In the genomic region with DNA sequence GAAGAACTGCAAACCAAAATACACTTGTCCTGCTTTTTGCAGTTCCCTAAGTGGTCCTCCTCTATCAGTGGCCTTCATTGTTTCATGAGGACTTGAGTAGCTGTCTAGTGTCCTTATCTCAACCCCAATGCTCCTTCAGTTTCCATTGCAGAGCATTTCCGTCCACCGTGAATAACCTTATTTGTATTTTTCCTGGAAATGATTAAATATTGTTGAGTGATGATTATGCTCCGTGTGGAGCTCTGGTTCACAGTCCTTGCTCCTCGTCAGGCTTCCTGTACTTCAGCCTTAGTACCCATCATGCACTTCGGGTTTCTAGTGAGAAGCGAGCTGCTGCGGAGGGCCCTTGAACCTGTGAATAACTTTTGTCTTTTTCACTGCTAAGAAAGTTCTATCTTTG, we compare ENCODE assay signal across 22 mouse cellular contexts.
DNase-seq lines count a peak whose midpoint lies in the region; ATAC-seq and TF ChIP-seq lines count a peak whose summit lies in the region.
"Had no signal": no experiment of that assay in that cellular context is flagged by ENCODE, and none has a peak within 500 bp of the region (broad histone marks: within the 10 kb centered on the region; RNA-seq: fewer than 3 reads in every experiment).

No protein-coding gene starts in this region.

- no peak overlapping the region for H3K4me3 ChIP-seq in intestine, postnatal 0 days (ENCODE audit: low read depth, low read length)
- H3K4me3 ChIP-seq in intestine, embryonic 15.5 days (replicated peaks): no peak overlapping the region
- H3K4me3 ChIP-seq in lung, postnatal 0 days (ENCODE audit: low read depth, low read length): no peak overlapping the region
- no peak overlapping the region for H3K4me3 ChIP-seq in liver, embryonic 13.5 days (replicated peaks)
- no peak overlapping the region for H3K4me3 ChIP-seq in midbrain, postnatal 0 days (ENCODE audit: low read depth, low read length)
- H3K4me3 ChIP-seq: forebrain, embryonic 12.5 days; hindbrain, embryonic 13.5 days; limb, embryonic 12.5 days; midbrain, embryonic 13.5 days; neural tube, embryonic 13.5 days had no signal

- H3K9ac ChIP-seq in intestine, postnatal 0 days (ENCODE audit: low read depth, low read length): no peak overlapping the region
- no peak overlapping the region for H3K9ac ChIP-seq in intestine, embryonic 15.5 days
- H3K9ac ChIP-seq in lung, postnatal 0 days (replicated peaks; ENCODE audit: low read depth): no peak overlapping the region
- no peak overlapping the region for H3K9ac ChIP-seq in liver, embryonic 13.5 days
- no peak overlapping the region for H3K9ac ChIP-seq in midbrain, postnatal 0 days (replicated peaks; ENCODE audit: low read length, poor library complexity, severe bottlenecking)
- H3K9ac ChIP-seq: forebrain, embryonic 12.5 days; hindbrain, embryonic 13.5 days; limb, embryonic 12.5 days; midbrain, embryonic 13.5 days; neural tube, embryonic 13.5 days had no signal

- H3K4me1 ChIP-seq in intestine, postnatal 0 days (replicated peaks; ENCODE audit: control insufficient read depth, insufficient read depth, low read length): no peaks in the 10 kb centered on the region
- H3K4me1 ChIP-seq in intestine, embryonic 15.5 days (replicated peaks): 0 out of 2 replicates have a peak, but pooled peaks cover 3% of the 10 kb centered on the region
- H3K4me1 ChIP-seq in lung, postnatal 0 days (ENCODE audit: insufficient read depth, low read depth, low read length): no peaks in the 10 kb centered on the region; the same call in 1 of the 2 replicates
- H3K4me1 ChIP-seq in liver, embryonic 13.5 days (replicated peaks): peaks cover 39% of the 10 kb centered on the region
- H3K4me1 ChIP-seq in midbrain, postnatal 0 days (ENCODE audit: insufficient read depth, low read length): no peaks in the 10 kb centered on the region

- no peak overlapping the region for H3K4me2 ChIP-seq in intestine, postnatal 0 days (replicated peaks; ENCODE audit: low read depth)
- H3K4me2 ChIP-seq in intestine, embryonic 15.5 days (replicated peaks): no peak overlapping the region
- H3K4me2 ChIP-seq in lung, postnatal 0 days (replicated peaks; ENCODE audit: low read depth, low read length): no peak overlapping the region
- H3K4me2 ChIP-seq in liver, embryonic 13.5 days: peak overlapping the region; percentile 36
- no peak overlapping the region for H3K4me2 ChIP-seq in midbrain, postnatal 0 days (ENCODE audit: low read depth, low read length, poor library complexity, severe bottlenecking)
- H3K4me2 ChIP-seq: forebrain, embryonic 12.5 days; hindbrain, embryonic 13.5 days; limb, embryonic 12.5 days; midbrain, embryonic 13.5 days; neural tube, embryonic 13.5 days had no signal

- TF ChIP-seq EP300 in lung, postnatal 0 days (IDR thresholded peaks at IDR 0.05): peak; percentile 40; the same call in 1 of the 2 replicates

- 68% methylated on average over 7 of the region's 7 CpGs for WGBS in intestine, postnatal 0 days
- WGBS in intestine, embryonic 15.5 days: 77% methylated on average over 7 of the region's 7 CpGs
- WGBS in lung, postnatal 0 days: 55% methylated on average over 7 of the region's 7 CpGs
- WGBS in liver, embryonic 13.5 days (ENCODE audit: insufficient replicate concordance): 33% methylated on average over 7 of the region's 7 CpGs
- WGBS in midbrain, postnatal 0 days: 94% methylated on average over 7 of the region's 7 CpGs

- no peaks in the 10 kb centered on the region for H3K9me3 ChIP-seq in intestine, postnatal 0 days (ENCODE audit: control insufficient read depth)
- no peaks in the 10 kb centered on the region for H3K9me3 ChIP-seq in intestine, embryonic 15.5 days
- H3K9me3 ChIP-seq in lung, postnatal 0 days (ENCODE audit: low read length): no peaks in the 10 kb centered on the region
- H3K9me3 ChIP-seq in liver, embryonic 13.5 days (replicated peaks): no peaks in the 10 kb centered on the region
- H3K9me3 ChIP-seq in midbrain, postnatal 0 days (ENCODE audit: low read length): no peaks in the 10 kb centered on the region
- H3K9me3 ChIP-seq: forebrain, embryonic 12.5 days; hindbrain, embryonic 13.5 days; limb, embryonic 12.5 days; midbrain, embryonic 13.5 days; neural tube, embryonic 13.5 days had no signal

- 0 out of 2 replicates have a peak, but pooled peaks have one; percentile 28 for ATAC-seq in intestine, postnatal 0 days
- ATAC-seq in intestine, embryonic 15.5 days: no peak
- peak; percentile 65 for ATAC-seq in lung, postnatal 0 days
- ATAC-seq in liver, embryonic 13.5 days (ENCODE audit: low read depth): peak; percentile 60
- ATAC-seq in megakaryocyte progenitor cell, adult 5-6 weeks (replicated peaks; ENCODE audit: poor library complexity): peak; percentile 57
- no peak for ATAC-seq in midbrain, postnatal 0 days (ENCODE audit: low FRiP score)
- ATAC-seq in erythroblast, adult 5-6 weeks (replicated peaks; ENCODE audit: low FRiP score, poor library complexity, severe bottlenecking): no peak
- ATAC-seq: inflammation-experienced regulatory T-cells, adult 6 months; midbrain, embryonic 13.5 days had no signal

- peak; percentile 77 for DNase-seq in lung, postnatal 0 days (ENCODE audit: low spot score)
- DNase-seq in lung, postnatal 14 days: no peak
- peak; percentile 26 for DNase-seq in liver, embryonic 13.5 days
- no peak for DNase-seq in midbrain, postnatal 0 days (ENCODE audit: low spot score)
- DNase-seq: adrenal gland, adult 2 months; B cell, adult 2 months; cerebellum, adult 11-12 months; cerebellum, postnatal 14 days; gastrocnemius, postnatal 10 days; heart, adult 18-20 months; heart, postnatal 10 days; thymus, postnatal 36 days had no signal

- no peak for TF ChIP-seq CTCF in intestine, postnatal 0 days (IDR thresholded peaks at IDR 0.05; ENCODE audit: low read depth)
- no peak for TF ChIP-seq CTCF in lung, postnatal 0 days (IDR thresholded peaks at IDR 0.05)
- TF ChIP-seq CTCF in midbrain, postnatal 0 days (IDR thresholded peaks at IDR 0.05): no peak

- no peak overlapping the region for H3K27ac ChIP-seq in intestine, postnatal 0 days (ENCODE audit: low read depth, low read length)
- no peak overlapping the region for H3K27ac ChIP-seq in intestine, embryonic 15.5 days
- no peak overlapping the region for H3K27ac ChIP-seq in lung, postnatal 0 days (ENCODE audit: low read length)
- peak overlapping the region; percentile 72 for H3K27ac ChIP-seq in liver, embryonic 13.5 days
- H3K27ac ChIP-seq in midbrain, postnatal 0 days (ENCODE audit: low read depth, low read length): no peak overlapping the region
- H3K27ac ChIP-seq: forebrain, embryonic 12.5 days; hindbrain, embryonic 13.5 days; limb, embryonic 12.5 days; midbrain, embryonic 13.5 days; neural tube, embryonic 13.5 days had no signal

- peaks cover 3% of the 10 kb centered on the region; the same call in 1 of the 2 replicates for H3K36me3 ChIP-seq in intestine, postnatal 0 days (ENCODE audit: control insufficient read depth, insufficient read depth)
- no peaks in the 10 kb centered on the region for H3K36me3 ChIP-seq in intestine, embryonic 15.5 days
- no peaks in the 10 kb centered on the region for H3K36me3 ChIP-seq in lung, postnatal 0 days (ENCODE audit: insufficient read depth, low read length)
- H3K36me3 ChIP-seq in liver, embryonic 13.5 days: peaks cover 18% of the 10 kb centered on the region
- no peaks in the 10 kb centered on the region for H3K36me3 ChIP-seq in midbrain, postnatal 0 days (ENCODE audit: insufficient read depth, low read length)
- H3K36me3 ChIP-seq: forebrain, embryonic 12.5 days; hindbrain, embryonic 13.5 days; midbrain, embryonic 13.5 days; neural tube, embryonic 13.5 days had no signal

- H3K27me3 ChIP-seq in intestine, postnatal 0 days (replicated peaks; ENCODE audit: control insufficient read depth, insufficient read depth, low read length): no peaks in the 10 kb centered on the region
- H3K27me3 ChIP-seq in intestine, embryonic 15.5 days (replicated peaks): no peaks in the 10 kb centered on the region
- H3K27me3 ChIP-seq in lung, postnatal 0 days (replicated peaks; ENCODE audit: insufficient read depth, low read length): no peaks in the 10 kb centered on the region
- no peaks in the 10 kb centered on the region for H3K27me3 ChIP-seq in liver, embryonic 13.5 days
- no peaks in the 10 kb centered on the region for H3K27me3 ChIP-seq in midbrain, postnatal 0 days (ENCODE audit: insufficient read depth, low read length)
- H3K27me3 ChIP-seq: forebrain, embryonic 12.5 days; hindbrain, embryonic 13.5 days; limb, embryonic 12.5 days; midbrain, embryonic 13.5 days; neural tube, embryonic 13.5 days had no signal

Comparison
In these comparisons a context has a peak if more than half of its experiments do, and no peak if none do; other contexts are left out.
1. ATAC-seq: peak in intestine, postnatal 0 days (single experiment), lung, postnatal 0 days (single experiment), liver, embryonic 13.5 days (single experiment) and megakaryocyte progenitor cell, adult 5-6 weeks (single experiment); none in intestine, embryonic 15.5 days (single experiment), midbrain, postnatal 0 days (single experiment) and erythroblast, adult 5-6 weeks (single experiment).
2. DNase-seq: peak in lung, postnatal 0 days (single experiment) and liver, embryonic 13.5 days (single experiment); none in lung, postnatal 14 days (single experiment) and midbrain, postnatal 0 days (single experiment).